12 mouse cellular contexts compared by ENCODE assay signal in the genomic region with DNA sequence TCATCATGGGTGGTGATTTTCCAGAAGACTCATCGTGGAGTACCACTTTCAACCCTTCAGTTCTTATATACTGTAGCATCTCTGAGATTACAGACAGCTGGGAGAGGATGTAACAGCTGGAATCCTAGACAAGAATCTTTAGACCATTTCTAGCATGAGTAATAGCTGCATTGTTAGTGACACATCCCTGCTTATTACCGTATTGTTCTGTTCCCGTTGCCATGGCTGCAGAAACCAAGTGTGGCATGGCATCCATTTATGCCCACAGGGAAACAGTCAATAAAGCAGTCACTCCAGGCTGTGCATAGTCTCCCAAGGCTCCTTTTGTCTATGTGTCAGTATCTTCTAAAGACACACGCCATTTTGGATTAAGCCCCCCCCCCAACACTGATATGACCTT.
A peak's percentile ranks its signal among the peaks of the same experiment; 100 is the strongest.
DNase-seq lines count a peak whose midpoint lies in the region; ATAC-seq and TF ChIP-seq lines count a peak whose summit lies in the region.
"Had no signal": no experiment of that assay in that cellular context is flagged by ENCODE, and none has a peak within 500 bp of the region (broad histone marks: within the 10 kb centered on the region; RNA-seq: fewer than 3 reads in every experiment).

No protein-coding gene starts in this region.

- no peak for DNase-seq in testis, postnatal 14 days (ENCODE audit: low spot score)
- DNase-seq in midbrain, embryonic 10.5 days (ENCODE audit: low spot score) = peak; percentile 33
- peak; percentile 5 for DNase-seq in telencephalon, adult 2 months (ENCODE audit: low read depth, low spot score)
- no peak for DNase-seq in kidney, adult 8-10 months
- no peak for DNase-seq in heart, adult 9 months (ENCODE audit: low spot score in 2 of 2)
- DNase-seq in layer of hippocampus, adult 2 months (ENCODE audit: low spot score in 2 of 2) = no peak
- DNase-seq: heart, postnatal 36 days; thymus, postnatal 4 days had no signal

- peak; percentile 83 for ATAC-seq in forebrain, embryonic 15.5 days (replicated peaks)

- H3K4me3 ChIP-seq in testis, adult 2 months (ENCODE audit: control insufficient read depth, low read depth, low read length) = peak overlapping the region; percentile 22; the same call in 1 of the 2 replicates
- H3K4me3 ChIP-seq in forebrain, embryonic 15.5 days = no peak overlapping the region
- no peak overlapping the region for H3K4me3 ChIP-seq in midbrain, embryonic 10.5 days
- no peak overlapping the region for H3K4me3 ChIP-seq in layer of hippocampus, adult 2 months
- H3K4me3 ChIP-seq: limb, embryonic 15.5 days; lung, embryonic 15.5 days had no signal

- H3K4me2 ChIP-seq in forebrain, embryonic 15.5 days (replicated peaks) = no peak overlapping the region
- H3K4me2 ChIP-seq: limb, embryonic 15.5 days; lung, embryonic 15.5 days had no signal

- H3K27ac ChIP-seq in testis, adult 2 months (ENCODE audit: control insufficient read depth, insufficient read depth, low read depth, low read length) = no peak overlapping the region
- no peak overlapping the region for H3K27ac ChIP-seq in forebrain, embryonic 15.5 days (replicated peaks)
- H3K27ac ChIP-seq in midbrain, embryonic 10.5 days (replicated peaks) = no peak overlapping the region
- no peak overlapping the region for H3K27ac ChIP-seq in layer of hippocampus, adult 2 months
- H3K27ac ChIP-seq: limb, embryonic 15.5 days; lung, embryonic 15.5 days had no signal

- TF ChIP-seq CTCF in testis, adult 2 months (IDR thresholded peaks at IDR 0.05; ENCODE audit: control insufficient read depth, insufficient read depth, insufficient replicate concordance, low read depth, low read length) = no peak
- no peak for TF ChIP-seq CTCF in layer of hippocampus, adult 2 months (conservative IDR thresholded peaks at IDR 0.05)

- no peaks in the 10 kb centered on the region for H3K27me3 ChIP-seq in testis, adult 2 months (ENCODE audit: control insufficient read depth, insufficient read depth, low read length)
- no peaks in the 10 kb centered on the region for H3K27me3 ChIP-seq in forebrain, embryonic 15.5 days
- 0 out of 2 replicates have a peak, but pooled peaks cover 4% of the 10 kb centered on the region for H3K27me3 ChIP-seq in midbrain, embryonic 10.5 days (ENCODE audit: low read depth, poor library complexity, severe bottlenecking)
- H3K27me3 ChIP-seq: limb, embryonic 15.5 days; lung, embryonic 15.5 days had no signal

- no peaks in the 10 kb centered on the region for H3K9me3 ChIP-seq in forebrain, embryonic 15.5 days
- H3K9me3 ChIP-seq in midbrain, embryonic 10.5 days (replicated peaks) = no peaks in the 10 kb centered on the region
- H3K9me3 ChIP-seq: limb, embryonic 15.5 days; lung, embryonic 15.5 days had no signal

- no peak overlapping the region for H3K9ac ChIP-seq in forebrain, embryonic 15.5 days (replicated peaks)
- H3K9ac ChIP-seq: limb, embryonic 15.5 days; lung, embryonic 15.5 days had no signal

- no peaks in the 10 kb centered on the region for H3K36me3 ChIP-seq in testis, adult 2 months (ENCODE audit: control insufficient read depth, insufficient read depth, low read length)
- no peaks in the 10 kb centered on the region for H3K36me3 ChIP-seq in forebrain, embryonic 15.5 days
- H3K36me3 ChIP-seq in midbrain, embryonic 10.5 days = no peaks in the 10 kb centered on the region
- H3K36me3 ChIP-seq: limb, embryonic 15.5 days; lung, embryonic 15.5 days had no signal

- TF ChIP-seq POLR2A in testis, adult 2 months (IDR thresholded peaks at IDR 0.05; ENCODE audit: control insufficient read depth, low read depth, low read length) = no peak

- no peaks in the 10 kb centered on the region for H3K4me1 ChIP-seq in testis, adult 2 months (ENCODE audit: control insufficient read depth, insufficient read depth, low read length)
- 0 out of 2 replicates have a peak, but pooled peaks cover 4% of the 10 kb centered on the region for H3K4me1 ChIP-seq in forebrain, embryonic 15.5 days
- H3K4me1 ChIP-seq in midbrain, embryonic 10.5 days = peaks cover 7% of the 10 kb centered on the region
- H3K4me1 ChIP-seq: limb, embryonic 15.5 days; lung, embryonic 15.5 days had no signal

- 9% methylated on average over 4 of the region's 4 CpGs for WGBS in forebrain, embryonic 15.5 days
- WGBS in midbrain, embryonic 10.5 days = 47% methylated on average over 4 of the region's 4 CpGs

Comparison
In these comparisons a context has a peak if more than half of its experiments do, and no peak if none do; other contexts are left out.
1. DNase-seq: peak in midbrain, embryonic 10.5 days (single experiment) and telencephalon, adult 2 months (single experiment); none in testis, postnatal 14 days (single experiment), kidney, adult 8-10 months (0 of 2), heart, adult 9 months (0 of 2) and layer of hippocampus, adult 2 months (0 of 2).